Mouse (Mus musculus): ENCODE data around the gene Hao1. TPM values are rescaled to one million over a fixed set of nuclear protein-coding genes. Genes with fewer than 3 reads are reported as not detected.

Hao1 gene
- total and polyA plus RNA-seq, 3 experiments: not detected

DNA sequence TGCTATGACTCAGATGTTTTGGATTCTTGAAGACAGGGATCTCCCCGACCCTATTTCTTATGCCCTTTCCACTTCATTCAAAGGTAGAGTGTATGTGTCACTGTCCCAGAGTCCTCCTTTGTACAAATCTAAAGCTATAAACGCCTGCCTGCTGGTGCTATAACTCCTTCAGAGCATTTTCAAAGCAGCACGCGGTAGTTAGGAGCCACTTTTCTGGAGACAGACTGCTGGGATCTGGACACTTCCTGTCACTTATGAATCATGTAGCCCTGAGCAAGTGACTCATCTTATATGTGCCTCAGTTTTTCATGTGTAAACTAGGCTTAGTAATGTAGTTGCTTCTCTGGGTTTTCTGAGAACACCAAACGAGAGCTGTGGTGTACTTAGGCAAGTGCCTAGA lies 9.1 kb downstream of the Hao1 start:
- no peak for TF ChIP-seq CTCF (IDR thresholded peaks at IDR 0.05; ENCODE audit: low read depth, low read length)
- no peak for TF ChIP-seq GATA1 (IDR thresholded peaks at IDR 0.05; ENCODE audit: borderline replicate concordance, low read length)
- TF ChIP-seq POLR2AphosphoS5 (IDR thresholded peaks at IDR 0.05; ENCODE audit: insufficient replicate concordance, low read depth, low read length): no peak
- TF ChIP-seq TAL1 (conservative IDR thresholded peaks at IDR 0.05; ENCODE audit: low read depth, low read length): no peak
- no peak for TF ChIP-seq GATA2 (IDR thresholded peaks at IDR 0.05; ENCODE audit: borderline replicate concordance, low read depth, low read length)
- ATAC-seq (ENCODE audit: extremely low read depth, insufficient number of reproducible peaks, low FRiP score, poor library complexity, severe bottlenecking) (no peak), DNase-seq (ENCODE audit: low spot score) (no peak)
- no peaks in the 10 kb centered on the region for H3K4me1 ChIP-seq (ENCODE audit: insufficient read depth, low read depth, low read length)
- H3K27me3 ChIP-seq (ENCODE audit: insufficient read depth, low read length): no peaks in the 10 kb centered on the region
- no peaks in the 10 kb centered on the region for H3K9me3 ChIP-seq (replicated peaks)
- H3K36me3 ChIP-seq (replicated peaks): no peaks in the 10 kb centered on the region
- no peak overlapping the region for H3K4me3 ChIP-seq (ENCODE audit: low read depth, low read length)

DNA sequence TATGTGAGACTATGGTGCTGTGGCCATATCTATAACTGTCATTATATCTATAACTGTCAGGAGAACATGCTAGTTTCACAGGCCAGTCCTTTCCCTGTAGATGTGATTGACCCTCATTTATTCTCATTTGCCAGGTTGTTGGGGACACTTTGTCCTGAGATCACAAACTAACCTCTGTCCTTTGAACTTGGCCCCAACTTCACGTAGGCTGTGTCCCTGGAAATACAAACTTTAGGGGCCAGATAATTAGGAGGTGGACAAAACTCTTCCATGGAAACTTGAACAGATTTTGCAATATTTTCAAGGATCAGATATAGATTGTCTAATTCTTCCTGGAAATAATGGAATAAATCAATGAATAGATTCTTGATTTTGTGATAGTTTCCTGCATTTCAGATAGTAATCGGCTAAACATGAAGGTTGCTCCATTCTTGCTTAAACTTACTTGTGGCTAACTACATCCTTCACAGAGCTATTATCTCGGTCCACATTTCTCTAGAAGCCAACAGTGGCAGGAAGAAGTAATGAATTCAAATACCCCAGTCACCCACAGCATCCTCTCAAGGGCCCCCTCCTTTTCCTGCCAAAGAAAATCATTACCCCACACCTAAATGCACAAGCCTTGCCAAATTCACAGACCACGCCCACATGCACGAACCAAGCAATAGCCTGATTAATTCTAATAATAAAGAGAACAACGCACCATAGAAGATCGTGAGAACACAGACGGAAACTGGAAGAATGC lies 9.7 kb downstream of the Hao1 start:
- Histone ChIP-seq H3K36me3 (replicated peaks) (no peaks in the 10 kb centered on the region), H3K4me1 (ENCODE audit: insufficient read depth, low read depth, low read length) (no peaks in the 10 kb centered on the region), H3K27me3 (ENCODE audit: insufficient read depth, low read length) (no peaks in the 10 kb centered on the region), H3K4me3 (ENCODE audit: low read depth, low read length) (no peak overlapping the region), H3K9me3 (replicated peaks) (no peaks in the 10 kb centered on the region)
- TF ChIP-seq CTCF (IDR thresholded peaks at IDR 0.05; ENCODE audit: low read depth, low read length) (no peak), TAL1 (conservative IDR thresholded peaks at IDR 0.05; ENCODE audit: low read depth, low read length) (no peak), GATA1 (IDR thresholded peaks at IDR 0.05; ENCODE audit: borderline replicate concordance, low read length) (no peak), POLR2AphosphoS5 (IDR thresholded peaks at IDR 0.05; ENCODE audit: insufficient replicate concordance, low read depth, low read length) (no peak), GATA2 (IDR thresholded peaks at IDR 0.05; ENCODE audit: borderline replicate concordance, low read depth, low read length) (no peak)
- DNase-seq (ENCODE audit: low spot score) (no peak), ATAC-seq (ENCODE audit: extremely low read depth, insufficient number of reproducible peaks, low FRiP score, poor library complexity, severe bottlenecking) (no peak)

DNA sequence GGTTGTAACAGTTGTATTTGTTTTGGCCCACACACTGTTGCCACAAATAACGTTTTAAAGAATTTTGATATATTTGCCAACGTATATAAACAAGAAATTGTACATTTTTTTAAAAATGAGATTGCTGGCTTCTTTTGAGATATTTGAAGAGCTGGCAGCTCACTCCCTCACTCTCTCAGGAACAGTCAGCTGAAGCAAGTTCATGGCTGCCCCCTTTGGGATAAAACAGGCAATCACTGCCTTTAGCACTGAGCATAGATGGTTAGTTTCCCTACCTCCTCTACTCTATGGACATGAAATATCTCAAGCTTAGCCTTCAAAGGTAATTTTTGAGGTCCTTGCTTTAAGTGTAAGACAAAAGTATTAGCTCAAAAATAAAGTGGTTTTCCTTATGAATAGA lies 10.7 kb downstream of the Hao1 start:
- no peak for TF ChIP-seq POLR2AphosphoS5 (IDR thresholded peaks at IDR 0.05; ENCODE audit: insufficient replicate concordance, low read depth, low read length)
- TF ChIP-seq GATA2 (IDR thresholded peaks at IDR 0.05; ENCODE audit: borderline replicate concordance, low read depth, low read length): no peak
- TF ChIP-seq CTCF (IDR thresholded peaks at IDR 0.05; ENCODE audit: low read depth, low read length): no peak
- no peak for TF ChIP-seq TAL1 (conservative IDR thresholded peaks at IDR 0.05; ENCODE audit: low read depth, low read length)
- no peak for TF ChIP-seq GATA1 (IDR thresholded peaks at IDR 0.05; ENCODE audit: borderline replicate concordance, low read length)
- H3K4me3 ChIP-seq (ENCODE audit: low read depth, low read length): no peak overlapping the region
- H3K27me3 ChIP-seq (ENCODE audit: insufficient read depth, low read length): no peaks in the 10 kb centered on the region
- no peaks in the 10 kb centered on the region for H3K9me3 ChIP-seq (replicated peaks)
- ATAC-seq (ENCODE audit: extremely low read depth, insufficient number of reproducible peaks, low FRiP score, poor library complexity, severe bottlenecking) (no peak), DNase-seq (ENCODE audit: low spot score) (no peak)
- no peaks in the 10 kb centered on the region for H3K4me1 ChIP-seq (ENCODE audit: insufficient read depth, low read depth, low read length)
- no peaks in the 10 kb centered on the region for H3K36me3 ChIP-seq (replicated peaks)

DNA sequence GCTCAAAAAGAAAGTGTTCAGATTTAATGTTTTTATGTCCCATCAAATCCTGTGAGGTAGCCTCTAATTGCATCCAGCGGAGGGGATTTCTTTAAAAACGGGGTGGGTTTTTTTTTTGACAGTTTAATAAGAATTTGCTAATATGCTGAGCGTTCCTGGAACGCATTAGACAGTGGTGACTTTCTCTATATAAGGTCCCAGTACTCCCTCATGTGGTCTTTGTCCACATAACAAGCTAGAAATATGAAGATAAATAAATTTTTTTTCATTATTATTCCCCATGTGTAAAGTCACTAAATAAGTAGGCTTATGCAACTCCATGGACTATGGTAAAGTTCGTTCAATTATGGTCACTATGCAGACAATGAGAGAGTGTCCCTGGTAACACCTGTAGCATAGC lies 13.1 kb downstream of the Hao1 start:
- Histone ChIP-seq H3K36me3 (replicated peaks) (no peaks in the 10 kb centered on the region), H3K9me3 (replicated peaks) (no peaks in the 10 kb centered on the region), H3K4me3 (ENCODE audit: low read depth, low read length) (no peak overlapping the region), H3K27me3 (ENCODE audit: insufficient read depth, low read length) (no peaks in the 10 kb centered on the region), H3K4me1 (ENCODE audit: insufficient read depth, low read depth, low read length) (no peaks in the 10 kb centered on the region)
- DNase-seq (ENCODE audit: low spot score): no peak
- ATAC-seq (ENCODE audit: extremely low read depth, insufficient number of reproducible peaks, low FRiP score, poor library complexity, severe bottlenecking): no peak
- TF ChIP-seq GATA1 (IDR thresholded peaks at IDR 0.05; ENCODE audit: borderline replicate concordance, low read length) (no peak), POLR2AphosphoS5 (IDR thresholded peaks at IDR 0.05; ENCODE audit: insufficient replicate concordance, low read depth, low read length) (no peak), GATA2 (IDR thresholded peaks at IDR 0.05; ENCODE audit: borderline replicate concordance, low read depth, low read length) (no peak), TAL1 (conservative IDR thresholded peaks at IDR 0.05; ENCODE audit: low read depth, low read length) (no peak), CTCF (IDR thresholded peaks at IDR 0.05; ENCODE audit: low read depth, low read length) (no peak)

DNA sequence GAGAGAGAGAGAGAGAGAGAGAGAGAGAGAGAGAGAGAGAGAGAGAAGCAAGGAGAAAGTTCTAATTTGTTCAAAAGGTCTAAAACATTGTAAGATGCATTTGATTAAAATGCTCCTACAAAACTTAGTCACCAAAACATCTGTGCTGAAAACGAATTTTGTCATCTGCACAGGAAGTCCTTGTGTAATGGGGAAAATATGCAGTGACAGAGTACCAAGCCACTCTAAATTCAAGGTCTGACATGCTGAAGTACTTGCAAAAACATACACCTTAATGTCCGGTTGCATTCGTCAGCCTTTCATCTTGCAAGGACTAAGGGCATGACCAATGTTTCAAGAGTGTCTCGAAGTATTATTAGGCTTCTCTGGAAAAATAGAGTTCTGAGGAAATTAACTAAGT lies 15.7 kb downstream of the Hao1 start:
- TF ChIP-seq GATA2 (IDR thresholded peaks at IDR 0.05; ENCODE audit: borderline replicate concordance, low read depth, low read length): no peak
- no peak for TF ChIP-seq GATA1 (IDR thresholded peaks at IDR 0.05; ENCODE audit: borderline replicate concordance, low read length)
- no peak for TF ChIP-seq TAL1 (conservative IDR thresholded peaks at IDR 0.05; ENCODE audit: low read depth, low read length)
- TF ChIP-seq CTCF (IDR thresholded peaks at IDR 0.05; ENCODE audit: low read depth, low read length): no peak
- no peak for TF ChIP-seq POLR2AphosphoS5 (IDR thresholded peaks at IDR 0.05; ENCODE audit: insufficient replicate concordance, low read depth, low read length)
- Histone ChIP-seq H3K4me3 (ENCODE audit: low read depth, low read length) (no peak overlapping the region), H3K9me3 (replicated peaks) (no peaks in the 10 kb centered on the region), H3K4me1 (ENCODE audit: insufficient read depth, low read depth, low read length) (no peaks in the 10 kb centered on the region), H3K27me3 (ENCODE audit: insufficient read depth, low read length) (no peaks in the 10 kb centered on the region), H3K36me3 (replicated peaks) (no peaks in the 10 kb centered on the region)
- no peak for DNase-seq (ENCODE audit: low spot score)
- ATAC-seq (ENCODE audit: extremely low read depth, insufficient number of reproducible peaks, low FRiP score, poor library complexity, severe bottlenecking): no peak

DNA sequence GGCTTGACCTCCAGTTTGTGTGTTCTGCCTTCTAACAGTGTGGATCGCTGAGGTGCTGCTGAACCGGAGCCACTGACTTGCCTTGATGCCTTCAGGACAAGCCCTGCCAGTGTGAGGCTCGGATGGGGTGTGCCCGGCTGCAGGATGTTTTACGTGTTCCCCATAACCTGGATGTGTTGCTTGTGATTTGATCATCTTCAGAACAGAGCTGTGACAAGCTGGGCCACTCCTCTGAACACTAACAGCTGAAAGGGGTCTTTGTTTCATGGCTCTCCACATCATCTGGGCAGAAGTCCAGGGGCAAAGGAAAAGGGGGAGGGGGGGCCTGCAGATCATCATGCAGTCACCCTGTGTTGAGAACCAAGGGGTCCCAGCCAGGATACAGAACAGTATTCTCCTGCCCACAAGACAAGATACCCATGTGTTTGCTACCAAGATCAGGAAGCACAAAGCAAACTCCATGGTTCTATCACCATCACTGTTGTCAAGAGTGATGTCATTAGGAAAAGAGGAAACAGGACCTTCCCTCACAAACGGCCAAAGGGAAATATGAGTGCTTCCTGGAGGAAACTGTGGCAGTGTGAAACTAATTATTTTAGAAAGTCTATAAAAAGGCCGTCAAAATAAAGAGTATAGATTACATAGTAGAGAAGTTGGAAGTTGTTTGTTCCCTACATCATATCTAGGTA lies 25.9 kb downstream of the Hao1 start:
- ATAC-seq (ENCODE audit: extremely low read depth, insufficient number of reproducible peaks, low FRiP score, poor library complexity, severe bottlenecking): no peak
- no peaks in the 10 kb centered on the region for H3K4me1 ChIP-seq (ENCODE audit: insufficient read depth, low read depth, low read length)
- H3K36me3 ChIP-seq (replicated peaks): no peaks in the 10 kb centered on the region
- no peak for DNase-seq (ENCODE audit: low spot score)
- 0 out of 2 replicates have a peak, but pooled peaks cover 3% of the 10 kb centered on the region for H3K9me3 ChIP-seq (replicated peaks)
- no peaks in the 10 kb centered on the region for H3K27me3 ChIP-seq (ENCODE audit: insufficient read depth, low read length)
- H3K4me3 ChIP-seq (ENCODE audit: low read depth, low read length): no peak overlapping the region
- no peak for TF ChIP-seq TAL1 (conservative IDR thresholded peaks at IDR 0.05; ENCODE audit: low read depth, low read length)

All from G1E (cell line).